Mouse (Mus musculus) adrenal gland, adult 2 months (tissue): ENCODE data around the gene Aak1. TPM values are rescaled to one million over a fixed set of nuclear protein-coding genes. Genes with fewer than 3 reads are reported as not detected.
A peak's percentile ranks its signal among the peaks of the same experiment; 100 is the strongest.
"Not testable (repeated sequence)": the region's sequence is repeated elsewhere in the genome, so short reads cannot be mapped to it uniquely, and the experiment has no call there.

Experiments
- DNase-seq: peaks from one replicate; pipeline ENCODE4 v3.0.0; 2021
- polyA plus RNA-seq: library from polyadenylated mRNA; depleted of rRNA; stranded (reverse); fragments of >200 nt; gene quantifications from 2 replicates; pipeline ENCODE4 v1.2.3, GENCODE M21; 2012; rRNA removed
- total RNA-seq, 2 experiments: library from RNA; stranded (reverse); gene quantifications; 2 replicates each; pipeline ENCODE4 v1.2.3; 2021

Gene Aak1
- total and polyA plus RNA-seq, 3 experiments: 30.3 to 100 (median 97.0) TPM

DNA sequence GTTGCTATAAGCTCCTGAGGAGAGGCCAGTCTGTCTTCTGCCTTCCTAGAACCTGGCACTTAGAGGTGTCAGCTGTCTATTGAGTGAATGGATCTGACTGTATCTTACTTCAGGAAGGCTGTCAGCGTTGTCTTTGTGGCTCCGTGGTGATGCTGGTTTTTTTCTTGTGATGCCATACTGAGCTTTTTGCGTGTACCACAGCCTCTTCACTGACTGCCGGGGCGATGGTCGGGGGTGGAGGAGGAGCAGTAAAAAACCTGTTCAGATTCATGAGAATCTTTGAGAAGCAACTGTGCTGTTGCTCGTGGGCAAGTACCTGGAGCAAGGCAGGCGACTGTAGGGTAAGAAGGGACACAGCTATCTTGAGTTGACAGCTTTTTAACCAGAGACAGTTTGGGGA, 169.6 kb downstream of the Aak1 start:
- no peak for DNase-seq

- no peak for DNase-seq
Measured at GRCm38 (mm10) chr6:87021791-87022190, 172.5 kb downstream of the Aak1 start.

DNA sequence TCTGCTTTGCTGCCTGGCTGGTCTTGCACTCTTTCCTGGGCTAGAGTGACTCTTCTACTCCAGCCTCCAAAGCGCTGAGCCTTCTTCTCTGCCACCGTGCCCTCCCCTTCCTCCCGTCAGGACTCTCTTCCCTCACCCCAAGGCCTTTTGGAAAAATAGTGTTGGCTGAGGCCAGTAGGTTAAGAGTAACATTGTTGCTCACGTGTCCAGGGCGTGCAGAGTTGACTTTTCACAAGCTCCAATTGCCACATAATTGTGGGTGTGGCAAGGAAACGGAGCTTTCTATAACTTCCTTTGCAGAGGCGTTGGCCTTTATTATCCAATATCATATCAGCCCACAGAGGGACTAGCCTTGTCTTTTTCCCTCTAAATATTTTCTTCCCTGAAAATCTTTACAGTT, 177.7 kb downstream of the Aak1 start:
- peak; percentile 80 for DNase-seq

- DNase-seq: peak; percentile 33
Measured at GRCm38 (mm10) chr6:87028881-87029280, 179.6 kb downstream of the Aak1 start.

- not testable (repeated sequence) for DNase-seq
Measured at GRCm38 (mm10) chr6:87031310-87031709, 182.0 kb downstream of the Aak1 start.

- peak; percentile 55 for DNase-seq
Measured at GRCm38 (mm10) chr6:87032401-87032800, 183.1 kb downstream of the Aak1 start.

DNA sequence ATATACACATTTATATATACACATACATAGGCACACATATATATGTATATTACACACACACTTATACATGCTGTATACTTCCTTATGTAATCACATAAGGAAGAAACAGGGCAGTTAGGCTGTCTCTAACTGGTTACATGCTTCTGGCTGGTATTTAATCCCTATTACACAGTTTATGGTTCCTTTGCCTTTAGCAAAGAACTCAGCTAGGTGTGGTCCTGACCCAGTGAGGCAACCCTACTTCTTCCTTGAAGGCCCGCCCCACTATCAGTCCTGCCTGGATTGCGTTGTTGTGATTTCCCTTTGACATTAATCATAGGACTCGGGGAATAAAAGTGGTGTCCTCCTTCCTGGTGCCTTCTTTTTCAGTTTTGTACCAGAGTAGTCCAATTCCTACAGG, 185.1 kb downstream of the Aak1 start:
- DNase-seq: no peak

- DNase-seq: peak; percentile 39
Measured at GRCm38 (mm10) chr6:87037826-87038620, 188.7 kb downstream of the Aak1 start.

GRCm38 (mm10) chr6:87039161-87039560, 189.8 kb downstream of the Aak1 start:
- no peak for DNase-seq

- peak; percentile 49 for DNase-seq
Measured at GRCm38 (mm10) chr6:87040971-87041370, 191.7 kb downstream of the Aak1 start.

DNA sequence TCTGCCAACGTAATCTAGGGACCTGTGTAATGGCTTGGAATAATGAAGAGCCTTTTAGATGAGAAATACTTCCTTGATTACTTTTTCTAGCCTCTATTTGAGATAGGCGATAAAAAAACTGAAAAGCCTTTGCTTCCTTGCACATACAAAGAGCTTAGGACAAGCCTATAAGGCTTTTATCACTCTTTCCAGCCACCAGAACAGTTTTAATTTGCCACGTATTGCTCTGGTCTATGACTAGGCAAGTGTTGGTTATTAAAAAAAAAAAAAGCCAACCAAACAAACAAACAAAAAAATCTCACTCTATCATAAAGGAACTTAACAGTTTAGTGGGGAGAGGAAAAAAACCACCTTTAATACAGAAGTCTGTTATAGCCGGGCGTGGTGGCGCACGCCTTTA, 192.1 kb downstream of the Aak1 start:
- no peak for DNase-seq

DNA sequence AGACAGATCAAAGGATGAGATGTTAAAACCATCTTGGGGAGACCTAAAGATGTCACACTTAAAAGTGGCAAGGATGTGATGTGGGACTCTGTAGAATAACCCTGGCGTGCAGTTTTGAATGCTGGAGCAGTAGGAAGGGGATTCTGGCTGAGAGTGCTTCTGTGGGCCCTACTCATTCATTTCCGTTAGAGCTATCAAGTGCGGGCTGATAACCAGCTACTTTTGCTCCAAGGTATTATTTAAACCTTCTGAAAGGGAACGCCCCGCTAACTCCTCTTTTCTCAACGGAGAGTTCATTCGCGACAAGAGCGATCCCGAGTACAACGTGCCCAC, 192.7 kb downstream of the Aak1 start:
- no peak for DNase-seq

- peak; percentile 98 for DNase-seq
Measured at GRCm38 (mm10) chr6:87042337-87043130, 193.2 kb downstream of the Aak1 start, which contains the start of gene Gfpt1. TSS of gene Gfpt1 (plus strand) at chr6:87042846.

DNA sequence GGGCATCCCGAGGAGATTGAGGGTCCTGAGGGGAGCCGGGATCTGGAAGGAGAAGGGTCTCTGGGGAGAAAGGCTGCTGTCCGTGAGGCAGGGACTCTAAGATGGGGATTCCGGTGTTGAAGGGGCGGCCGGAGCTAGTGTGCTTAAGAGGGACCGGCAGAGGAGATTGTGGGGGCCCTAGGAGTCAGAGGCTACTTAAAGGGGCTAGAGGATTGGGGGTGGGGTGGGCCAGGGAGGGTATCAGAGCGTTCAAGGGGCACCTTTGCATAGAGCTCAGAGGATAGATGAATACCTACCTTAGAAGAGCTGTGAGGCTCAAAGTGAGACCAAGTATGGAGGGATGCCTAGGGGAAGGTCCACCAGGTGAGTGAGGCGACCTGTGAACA, 193.8 kb downstream of the Aak1 start:
- no peak for DNase-seq

- DNase-seq: no peak
Measured at GRCm38 (mm10) chr6:87044895-87045294, 195.6 kb downstream of the Aak1 start.

- no peak for DNase-seq
Measured at GRCm38 (mm10) chr6:87045507-87045906, 196.2 kb downstream of the Aak1 start.

GRCm38 (mm10) chr6:87048712-87049111, 199.4 kb downstream of the Aak1 start:
- not testable (repeated sequence) for DNase-seq

DNA sequence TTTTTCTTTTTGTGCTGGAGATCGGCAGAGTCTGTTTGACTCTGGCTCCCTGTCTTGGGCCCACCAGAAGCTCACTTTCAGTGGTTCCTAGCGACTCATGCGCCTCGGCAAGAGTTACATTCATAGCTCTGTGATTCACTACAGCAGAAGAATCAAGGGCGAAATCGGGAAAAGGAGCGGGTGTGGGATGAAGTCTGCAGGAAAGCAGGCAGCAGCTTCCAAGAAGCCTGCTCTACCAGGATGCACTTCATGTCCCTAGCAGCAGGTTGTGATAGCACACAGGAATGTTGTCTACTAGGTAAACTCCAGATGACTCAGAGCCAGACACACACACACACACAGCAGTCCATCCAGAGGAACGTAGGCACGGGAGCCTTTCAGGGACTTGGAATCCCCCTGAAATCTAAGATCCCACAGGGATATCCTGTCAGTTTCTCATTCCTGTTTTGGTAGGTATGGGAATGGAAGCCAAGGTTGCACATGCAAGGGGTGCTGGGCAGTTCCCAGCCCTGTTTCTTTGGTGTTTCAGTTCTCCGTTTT, 202.6 kb downstream of the Aak1 start:
- no peak for DNase-seq

Other genes starting within 250 kb of the Aak1 start
- not detected for gene Asprv1, start 221.4 kb upstream of the Aak1 start, total RNA-seq
- 0.06 and 0.10 TPM in 2 replicates for gene Asprv1, start 221.4 kb upstream of the Aak1 start, polyA plus RNA-seq
- 1 to 10 TPM; 8.0 to 8.9 TPM for gene Mxd1, start 180.4 kb upstream of the Aak1 start, total RNA-seq
- gene Mxd1, start 180.4 kb upstream of the Aak1 start, polyA plus RNA-seq: 5.3 and 6.9 TPM in 2 replicates
- gene Snrnp27, start 165.0 kb upstream of the Aak1 start, total RNA-seq: 10 to 100 TPM; 60.0 to 62.5 TPM
- gene Snrnp27, start 165.0 kb upstream of the Aak1 start, polyA plus RNA-seq: 3.7 and 6.8 TPM in 2 replicates
- gene Gmcl1, start 116.1 kb upstream of the Aak1 start, total RNA-seq: 10 to 100 TPM; 16.6 to 16.9 TPM
- 19.3 and 20.8 TPM in 2 replicates for gene Gmcl1, start 116.1 kb upstream of the Aak1 start, polyA plus RNA-seq
- gene Anxa4, start 55.9 kb upstream of the Aak1 start, total RNA-seq: 10 to 100 TPM; 69.6 to 78.0 TPM
- gene Anxa4, start 55.9 kb upstream of the Aak1 start, polyA plus RNA-seq: 16.7 TPM in 2 replicates
- 10 to 100 TPM; 84.3 to 92.5 TPM for gene Nfu1, start 159.7 kb downstream of the Aak1 start, total RNA-seq
- 57.6 and 66.9 TPM in 2 replicates for gene Nfu1, start 159.7 kb downstream of the Aak1 start, polyA plus RNA-seq
- 10 to 100 TPM; 37.1 to 42.4 TPM for gene Gfpt1, start 193.3 kb downstream of the Aak1 start, total RNA-seq
- 3.0 and 4.3 TPM in 2 replicates for gene Gfpt1, start 193.3 kb downstream of the Aak1 start, polyA plus RNA-seq